Mouse (Mus musculus) spleen, postnatal 14 days (tissue): ENCODE results near the gene Scn9a.

Experiments
- DNase-seq, 2 experiments: peaks; one replicate each; pipeline ENCODE4 v3.0.0; 2021 to 2022; ENCODE audit warnings: low spot score in 2 of 2

The Scn9a gene

DNA sequence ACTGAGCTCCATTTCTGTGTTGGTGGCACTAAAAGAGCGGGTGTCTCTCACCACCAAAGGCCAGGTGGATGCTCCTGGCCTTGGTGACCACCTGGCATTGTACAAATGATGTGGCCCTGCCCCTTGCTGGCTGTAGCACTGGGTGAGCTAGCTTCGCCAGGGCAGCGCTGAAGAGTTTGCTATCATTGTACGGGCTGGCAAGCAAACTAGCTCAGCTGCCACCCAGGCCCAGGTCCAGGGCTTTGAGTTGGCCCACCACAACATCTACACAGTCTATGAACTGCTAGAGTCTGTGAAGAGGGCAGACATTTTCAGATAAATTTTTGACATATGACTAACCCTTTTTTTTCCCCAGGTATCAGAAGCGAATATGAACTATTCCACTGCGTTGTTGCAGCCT, 170.8 kb downstream of the Scn9a start:
- no peak for DNase-seq

DNA sequence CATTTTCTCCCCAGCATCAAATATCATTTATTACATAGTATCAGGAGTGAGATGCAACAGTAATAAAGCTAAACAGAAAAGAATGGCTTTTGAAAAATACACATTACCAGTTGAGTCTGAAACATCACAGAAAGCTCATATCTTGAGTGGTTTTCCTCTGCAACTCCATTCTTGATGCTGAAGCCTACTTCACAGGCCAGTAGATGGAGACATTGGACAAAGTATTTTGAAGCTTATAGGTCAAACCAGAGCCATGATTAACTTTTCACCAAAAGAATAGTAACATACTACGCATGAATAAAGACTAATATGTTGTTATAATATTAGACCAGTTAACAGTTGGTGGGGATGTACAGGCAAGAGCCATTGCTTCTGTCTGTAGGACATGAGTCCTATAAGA, 172.3 kb downstream of the Scn9a start:
- DNase-seq, result no peak

DNA sequence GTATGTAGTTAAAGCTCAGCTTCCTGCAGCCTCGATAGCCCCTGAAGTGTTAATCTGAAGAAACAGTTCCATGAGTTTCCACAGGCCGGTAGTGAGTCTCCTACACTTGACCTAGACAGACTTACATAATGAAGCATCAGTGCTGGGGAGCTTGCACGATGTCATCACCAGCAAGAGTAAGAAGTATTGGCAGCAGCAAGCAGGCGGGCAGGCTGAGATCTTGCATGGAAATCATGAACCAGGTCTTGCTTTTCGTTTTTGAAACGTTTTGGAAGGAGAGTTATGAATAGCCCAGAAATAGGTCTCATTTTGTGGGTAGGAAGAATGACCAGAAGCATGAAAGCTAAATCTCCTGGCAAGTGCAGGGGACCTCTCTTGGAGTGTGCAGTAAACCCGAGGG, 194.1 kb downstream of the Scn9a start, which contains the start of gene Scn1a:
Scn1a (minus strand) TSS at position 130 of the 400 bp plus-strand sequence.
- DNase-seq, result no peak

DNA sequence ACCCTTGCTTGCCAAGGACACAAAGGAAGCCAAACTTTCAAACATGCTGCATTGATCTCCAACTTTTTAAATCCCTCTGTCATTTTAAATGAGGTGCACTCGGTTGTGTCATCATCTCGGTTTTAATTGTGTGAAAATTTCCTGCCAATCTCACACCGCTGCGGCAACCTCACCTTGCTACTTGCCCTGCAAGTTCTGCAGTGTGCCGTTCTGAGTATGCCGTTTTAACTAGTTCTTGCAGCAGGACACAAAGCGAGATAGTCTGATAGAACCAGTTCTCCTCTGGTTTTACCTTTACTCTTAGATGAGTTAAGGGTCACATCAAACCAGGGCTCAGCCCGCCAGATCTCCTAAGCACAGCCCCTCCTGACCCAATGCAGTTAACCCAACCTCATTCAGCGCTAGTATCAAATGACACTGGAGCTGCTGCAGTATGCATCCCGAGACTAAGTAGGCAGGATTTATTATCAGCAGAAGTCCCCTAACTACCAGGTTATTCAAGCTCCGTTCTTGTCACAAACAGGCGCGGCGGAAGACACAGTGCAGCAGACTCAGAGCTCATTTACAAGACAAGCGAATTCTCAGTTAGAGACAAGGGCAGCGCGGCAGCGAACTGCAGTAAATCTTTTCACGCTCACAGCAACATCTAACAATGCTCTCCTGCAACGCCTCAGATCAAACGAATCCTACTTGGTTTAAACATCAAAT, 194.8 kb downstream of the Scn9a start:
- no peak for DNase-seq

DNA sequence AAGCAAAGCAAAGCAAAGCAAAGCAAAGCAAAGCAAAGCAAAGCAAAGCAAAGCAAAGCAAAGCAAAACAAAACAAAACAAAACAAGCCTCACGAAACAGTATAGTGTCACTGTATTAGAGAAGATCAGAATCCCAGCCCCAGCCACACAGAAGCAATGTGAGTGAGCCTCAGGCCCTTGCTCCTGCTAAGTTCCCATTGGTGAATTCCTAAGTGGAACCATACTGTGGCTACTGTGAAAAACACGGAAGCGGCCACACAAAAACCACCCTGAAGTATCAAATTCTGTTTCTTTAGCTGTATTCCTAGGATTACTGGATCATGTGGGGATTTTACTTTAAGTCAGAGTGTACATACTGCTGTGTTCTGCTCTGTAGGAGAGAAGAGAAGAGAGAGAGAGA, 198.5 kb downstream of the Scn9a start:
- DNase-seq, result no peak
